ENCODE assay signal across 18 mouse cellular contexts in genomic region chr12:77696662-77697061, GRCm38 (mm10).
"Had no signal": no experiment of that assay in that cellular context is flagged by ENCODE, and none has a peak within 500 bp of the region (broad histone marks: within the 10 kb centered on the region; RNA-seq: fewer than 3 reads in every experiment).

No protein-coding gene starts in this region.

- H3K9ac ChIP-seq: liver, embryonic 12.5 days; liver, embryonic 14.5 days; lung, embryonic 14.5 days; neural tube, embryonic 13.5 days; neural tube, embryonic 15.5 days had no signal

- H3K36me3 ChIP-seq: liver, embryonic 12.5 days; midbrain, embryonic 10.5 days; neural tube, embryonic 13.5 days; neural tube, embryonic 15.5 days had no signal

- DNase-seq: lung, adult 18-20 months; lung, embryonic 14.5 days; lung, postnatal 10 days; lung, postnatal 4 days; retina, postnatal 1 day; right cerebral cortex, adult 18-20 months; right cerebral cortex, postnatal 25 days; right cerebral cortex, postnatal 4 days; spleen, adult 18-20 months; thymus, adult 18-20 months; thymus, postnatal 14 days; thymus, postnatal 36 days had no signal

- H3K4me1 ChIP-seq: liver, embryonic 12.5 days had no signal

- H3K4me2 ChIP-seq: liver, embryonic 12.5 days; lung, embryonic 14.5 days; neural tube, embryonic 13.5 days; neural tube, embryonic 15.5 days had no signal

- ATAC-seq: liver, embryonic 12.5 days had no signal

- H3K9me3 ChIP-seq: liver, embryonic 12.5 days; midbrain, embryonic 10.5 days; neural tube, embryonic 13.5 days; neural tube, embryonic 15.5 days had no signal

- H3K27me3 ChIP-seq: liver, embryonic 12.5 days; neural tube, embryonic 13.5 days; neural tube, embryonic 15.5 days had no signal

- H3K4me3 ChIP-seq: liver, embryonic 12.5 days; midbrain, embryonic 10.5 days; myocyte; neural tube, embryonic 13.5 days; neural tube, embryonic 15.5 days had no signal

- H3K27ac ChIP-seq: liver, embryonic 12.5 days; liver, embryonic 14.5 days; midbrain, embryonic 10.5 days; neural tube, embryonic 13.5 days; neural tube, embryonic 15.5 days had no signal
